Mouse (Mus musculus) embryonic stem cell, embryonic (primary cell): ENCODE measurements at regions not wholly inside any gene's neighbourhood (a gene's known extent, or its start where the extent isn't known, plus 50 kb on each side); places are given as distances from the start of the nearest gene placed in this dataset.

Experiments used
- CTCF ChIA-PET, 4 experiments: fragments of 300-600 bp in 2 of 4; fragments of 350-600 bp in 2 of 4; sonication (Branson Sonifier 250); formaldehyde crosslinking; loops; one replicate each; lab custom pipeline; 2022; ENCODE audit warnings: inconsistent platforms in 2 of 4; lab: Charles Lee
- POLR2A ChIA-PET, 4 experiments: fragments of 300-600 bp in 2 of 4; fragments of 350-600 bp in 2 of 4; sonication (Branson Sonifier 250); formaldehyde crosslinking; loops; one replicate each; lab custom pipeline; 2022; ENCODE audit warnings: antibody characterized with exemption in 4 of 4, inconsistent platforms in 1 of 4; lab: Charles Lee

- POLR2A ChIA-PET, result no interaction called here
- CTCF ChIA-PET, result no interaction called here
Observed at GRCm38 (mm10) chr16:95057596-95057995, 60.1 kb upstream of the Kcnj6 start.

GRCm38 (mm10) chr16:95064423-95064822 is 66.9 kb upstream of the Kcnj6 start:
- POLR2A ChIA-PET, result no interaction called here
- CTCF ChIA-PET, result no interaction called here

GRCm38 (mm10) chr16:95066687-95067086 is 69.2 kb upstream of the Kcnj6 start:
- ChIA-PET POLR2A (no interaction called here), CTCF (no interaction called here)

- CTCF ChIA-PET, result no interaction called here
- POLR2A ChIA-PET, result no interaction called here
Observed at GRCm38 (mm10) chr16:95092471-95093221, 95.1 kb upstream of the Kcnj6 start.

GRCm38 (mm10) chr16:95093753-95094152 is 96.3 kb upstream of the Kcnj6 start:
- ChIA-PET POLR2A (interaction anchor here in 2 of 4 experiments (0.6 kb wide), 2 partner anchors 97 to 241 kb away, joined by 3 to 5 read pairs; no protein-coding TSS in a partner anchor), CTCF (interaction anchor here in 3 of 4 experiments (0.6 to 1.1 kb wide), 5 partner anchors 18 to 306 kb away, joined by 3 to 5 read pairs (median 3); no protein-coding TSS in a partner anchor)

- POLR2A ChIA-PET, result interaction anchor here in 1 of 4 experiments (1.2 kb wide), 1 partner anchor 26 kb away, joined by 3 read pairs; no protein-coding TSS in a partner anchor
- CTCF ChIA-PET, result interaction anchor here in 1 of 4 experiments (1.3 kb wide), 1 partner anchor 9 kb away, joined by 7 read pairs; no protein-coding TSS in a partner anchor
Observed at GRCm38 (mm10) chr16:95100954-95101353, 103.5 kb upstream of the Kcnj6 start.

- ChIA-PET CTCF (no interaction called here), POLR2A (no interaction called here)
Observed at GRCm38 (mm10) chr16:95117531-95117930, 120.0 kb upstream of the Kcnj6 start.

- ChIA-PET CTCF (no interaction called here), POLR2A (no interaction called here)
Observed at GRCm38 (mm10) chr16:95119293-95119692, 121.8 kb upstream of the Kcnj6 start.

- ChIA-PET CTCF (no interaction called here), POLR2A (interaction anchor here in 1 of 4 experiments (0.6 kb wide), 1 partner anchor 400 kb away, joined by 4 read pairs; no protein-coding TSS in a partner anchor)
Observed at GRCm38 (mm10) chr16:95122048-95122447, 124.5 kb upstream of the Kcnj6 start.

GRCm38 (mm10) chr16:95127616-95128015 is 129.7 kb upstream of the Kcnj15 start:
- POLR2A ChIA-PET, result interaction anchor here in 1 of 4 experiments (1.2 kb wide), 1 partner anchor 46 kb away, joined by 3 read pairs; no protein-coding TSS in a partner anchor

GRCm38 (mm10) chr16:95131815-95132214 is 125.5 kb upstream of the Kcnj15 start:
- ChIA-PET CTCF (interaction anchor here in 3 of 4 experiments (0.6 to 3.4 kb wide), 4 partner anchors 210 to 343 kb away, joined by 3 to 40 read pairs (median 6); no protein-coding TSS in a partner anchor), POLR2A (interaction anchor here in 1 of 4 experiments (0.7 kb wide), 1 partner anchor 407 kb away, joined by 7 read pairs; no protein-coding TSS in a partner anchor)

More at GRCm38 (mm10) chr16:95127616-95128015, 129.7 kb upstream of the Kcnj15 start:
- CTCF ChIA-PET, result interaction anchor here in 2 of 4 experiments (1.7 to 2.0 kb wide), 2 partner anchors 214 kb away, joined by 12 to 13 read pairs; no protein-coding TSS in a partner anchor

GRCm38 (mm10) chr16:95138809-95139208 is 118.5 kb upstream of the Kcnj15 start:
- POLR2A ChIA-PET, result no interaction called here
- CTCF ChIA-PET, result interaction anchor here in 1 of 4 experiments (0.6 kb wide), 1 partner anchor 45 kb away, joined by 3 read pairs; no protein-coding TSS in a partner anchor

- POLR2A ChIA-PET, result no interaction called here
- CTCF ChIA-PET, result no interaction called here
Observed at GRCm38 (mm10) chr16:95141510-95142394, 115.6 kb upstream of the Kcnj15 start.

GRCm38 (mm10) chr16:95150499-95150898 is 106.9 kb upstream of the Kcnj15 start:
- ChIA-PET CTCF (no interaction called here), POLR2A (no interaction called here)

GRCm38 (mm10) chr16:95151499-95151898 is 105.9 kb upstream of the Kcnj15 start:
- POLR2A ChIA-PET, result no interaction called here
- CTCF ChIA-PET, result no interaction called here

GRCm38 (mm10) chr16:95151914-95152313 is 105.4 kb upstream of the Kcnj15 start:
- CTCF ChIA-PET, result interaction anchor here in 1 of 4 experiments (1.5 kb wide), 1 partner anchor 23 kb away, joined by 3 read pairs; no protein-coding TSS in a partner anchor
- POLR2A ChIA-PET, result no interaction called here

GRCm38 (mm10) chr16:95152742-95153383 is 104.5 kb upstream of the Kcnj15 start:
- POLR2A ChIA-PET, result interaction anchor here in 1 of 4 experiments (0.6 kb wide), 1 partner anchor 1104 kb away, joined by 3 read pairs; no protein-coding TSS in a partner anchor
- CTCF ChIA-PET, result interaction anchor here in 2 of 4 experiments (0.6 to 1.5 kb wide), 2 partner anchors 23 to 409 kb away, joined by 3 to 4 read pairs; no protein-coding TSS in a partner anchor

- ChIA-PET POLR2A (no interaction called here), CTCF (no interaction called here)
Observed at GRCm38 (mm10) chr16:95168349-95168748, 89.0 kb upstream of the Kcnj15 start.
